Mouse (Mus musculus) liver, adult 2 months (tissue): ENCODE results near the gene Cep97. TPM values are rescaled to one million over a fixed set of nuclear protein-coding genes. Genes with fewer than 3 reads are reported as not detected.

Experiments
- DNase-seq: peaks from one replicate; pipeline ENCODE4 v3.0.0-alpha.2; 2011; ENCODE audit warnings: low read depth, low spot score; ENCODE audit errors: extremely low read depth
- H3K27ac ChIP-seq: fragments of 200-500 bp; replicated peaks from 2 replicates; pipeline ENCODE4 v1.5.1; 2012; ENCODE audit warnings: low read depth, mild to moderate bottlenecking, control low read depth, inconsistent platforms, low read length; ENCODE audit not compliant: insufficient read depth
- H3K27me3 ChIP-seq: fragments of 200-500 bp; 2 replicates; pipeline ENCODE4 v1.6.1; 2012; ENCODE audit warnings: mild to moderate bottlenecking, moderate library complexity, low read length, inconsistent platforms; ENCODE audit not compliant: control insufficient read depth, insufficient read depth
- H3K36me3 ChIP-seq: fragments of 200-500 bp; 2 replicates; pipeline ENCODE4 v1.6.1; 2012; ENCODE audit warnings: low read length, inconsistent platforms; ENCODE audit not compliant: control insufficient read depth, insufficient read depth
- H3K4me1 ChIP-seq: fragments of 200-500 bp; 2 replicates; pipeline ENCODE4 v1.6.1; 2011; ENCODE audit warnings: low read length; ENCODE audit not compliant: control insufficient read depth, insufficient read depth
- H3K4me3 ChIP-seq: fragments of 200-500 bp; 2 replicates; pipeline ENCODE4 v1.5.1; 2011; ENCODE audit warnings: low read depth, mild to moderate bottlenecking, control low read depth, low read length, moderate library complexity; ENCODE audit not compliant: insufficient read depth
- H3K79me2 ChIP-seq: fragments of 200-500 bp; 2 replicates; pipeline ENCODE4 v1.6.1; 2012; ENCODE audit warnings: inconsistent platforms, mild to moderate bottlenecking, low read length, moderate library complexity; ENCODE audit not compliant: control insufficient read depth, insufficient read depth
- H3K9ac ChIP-seq: fragments of 200-500 bp; 2 replicates; pipeline ENCODE4 v1.6.1; 2012; ENCODE audit warnings: low read depth, mild to moderate bottlenecking, control low read depth, inconsistent platforms, low read length
- CTCF ChIP-seq: fragments of 200-500 bp; IDR thresholded peaks from 2 replicates; pipeline ENCODE4 v1.5.1; 2011; ENCODE audit warnings: low read depth, low read length, control low read depth
- POLR2A ChIP-seq: fragments of 200-500 bp; IDR thresholded peaks from 2 replicates; pipeline ENCODE4 v1.6.1; 2011; ENCODE audit warnings: low read length, control low read depth; ENCODE audit not compliant: insufficient read depth; ENCODE audit errors: extremely low read depth
- WGBS: fragments of 180-500 bp; shearing (Covaris S2); methylation state at CpG from one replicate; pipeline ENCODE4 v1.1.7; 2018; 5-methylcytosine and 5-hydroxymethylcytosine counted together
- polyA plus RNA-seq: library from polyadenylated mRNA; depleted of rRNA; stranded (reverse); fragments of >200 nt; gene quantifications from 2 replicates; pipeline ENCODE4 v1.2.3, GENCODE M21; 2012; rRNA removed
- total RNA-seq: library from RNA; depleted of rRNA; stranded (reverse); fragments of >200 nt; gene quantifications from 2 replicates; pipeline ENCODE4 v1.2.3, GENCODE M21; 2014; rRNA removed

Cep97 gene
- total and polyA plus RNA-seq, 2 experiments = 0.39 to 1.7 TPM

DNA sequence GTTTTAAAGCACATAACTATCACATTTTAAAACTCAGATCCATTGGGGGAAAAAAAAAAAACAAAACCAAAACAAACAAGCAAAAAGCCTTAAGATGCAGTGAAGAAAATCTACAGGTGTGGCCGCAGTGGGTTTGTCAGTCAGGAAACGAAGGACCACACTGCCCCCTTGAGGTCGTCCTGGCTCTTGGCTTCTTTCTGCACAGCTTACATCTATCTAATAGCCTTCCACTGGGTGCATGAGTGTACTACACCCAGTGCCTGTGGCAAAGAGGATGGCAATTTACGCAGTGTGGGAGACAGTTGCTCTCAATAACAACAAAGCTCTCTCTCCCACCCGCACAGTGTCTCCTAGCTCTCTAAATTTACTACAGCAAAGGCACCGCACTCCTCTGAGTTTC lies 76.2 kb downstream of the Cep97 start:
- H3K27me3 ChIP-seq = no peaks in the 10 kb centered on the region
- H3K79me2 ChIP-seq = no peaks in the 10 kb centered on the region
- 61% methylated on average over 6 of the region's 6 CpGs for WGBS
- peak; percentile 56 for DNase-seq
- no peak overlapping the region for H3K9ac ChIP-seq
- H3K4me1 ChIP-seq = peaks cover 2% of the 10 kb centered on the region; the same call in 1 of the 2 replicates
- no peaks in the 10 kb centered on the region for H3K36me3 ChIP-seq
- no peak overlapping the region for H3K4me3 ChIP-seq
- peak; percentile 84 for TF ChIP-seq CTCF
- TF ChIP-seq POLR2A = no peak
- no peak overlapping the region for H3K27ac ChIP-seq

DNA sequence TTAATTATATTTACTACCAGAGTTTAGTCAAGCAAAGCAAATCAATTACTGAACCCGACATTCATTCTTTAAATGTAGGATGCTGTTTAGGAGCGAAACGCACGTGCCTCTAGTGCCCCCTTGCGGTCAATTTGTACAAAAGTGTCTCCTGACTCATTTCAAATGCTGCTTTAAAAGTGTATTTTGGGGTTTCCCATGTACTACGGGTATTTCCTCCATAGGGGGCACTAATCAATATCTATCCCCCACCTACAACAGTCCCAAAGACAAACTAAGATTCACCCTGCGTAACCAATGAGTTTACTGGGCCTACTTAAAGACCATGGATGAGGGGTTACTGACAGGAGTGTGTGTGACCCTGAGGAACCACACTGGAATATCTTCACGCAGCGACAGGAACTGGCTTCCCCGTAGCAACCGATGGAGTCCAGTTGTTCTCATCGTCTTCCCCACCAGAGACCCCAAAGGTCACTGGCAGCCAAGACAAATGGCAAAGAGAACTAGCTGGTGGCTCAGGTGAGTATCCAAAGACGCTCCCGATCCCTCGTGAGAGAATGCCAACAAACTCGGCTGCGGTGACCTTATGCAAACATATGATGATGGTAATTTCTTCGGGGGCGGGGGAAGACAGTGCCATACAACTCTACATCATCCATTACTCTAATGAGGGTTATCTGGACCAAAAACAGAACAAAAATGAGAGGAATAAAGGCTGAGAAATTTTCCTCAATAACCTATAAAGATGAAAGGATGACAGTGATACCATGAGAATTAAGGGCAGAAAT lies 81.5 kb downstream of the Cep97 start:
- Histone ChIP-seq H3K79me2 (no peaks in the 10 kb centered on the region), H3K4me3 (no peak overlapping the region), H3K36me3 (no peaks in the 10 kb centered on the region), H3K9ac (no peak overlapping the region), H3K27me3 (no peaks in the 10 kb centered on the region), H3K27ac (no peak overlapping the region), H3K4me1 (no peaks in the 10 kb centered on the region)
- peak; percentile 67 for DNase-seq
- TF ChIP-seq CTCF (peak; percentile 70), POLR2A (no peak)
- 41% methylated on average over 19 of the region's 19 CpGs for WGBS

DNA sequence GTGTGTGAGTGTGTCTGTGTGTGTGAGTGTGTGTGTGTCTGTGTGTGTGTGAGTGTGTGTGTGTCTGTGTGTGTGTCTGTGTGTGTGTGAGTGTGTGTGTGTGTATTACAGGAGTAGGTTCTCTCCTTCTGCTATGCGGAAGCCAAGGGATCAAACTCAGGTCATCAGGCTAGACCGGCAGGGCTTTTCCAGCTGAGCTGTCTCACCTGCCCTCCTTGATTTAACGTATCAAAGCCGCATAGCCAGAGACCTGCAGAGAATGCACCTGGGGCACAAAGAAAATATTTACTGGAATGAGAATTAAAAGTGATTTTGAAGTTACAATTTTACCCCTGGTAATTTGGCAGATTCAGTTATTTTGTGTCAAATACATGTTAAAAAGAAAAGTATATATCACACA lies 82.1 kb downstream of the Cep97 start:
- H3K79me2 ChIP-seq = no peaks in the 10 kb centered on the region
- H3K36me3 ChIP-seq = no peaks in the 10 kb centered on the region
- no peak overlapping the region for H3K27ac ChIP-seq
- H3K4me3 ChIP-seq = no peak overlapping the region
- no peaks in the 10 kb centered on the region for H3K4me1 ChIP-seq
- H3K9ac ChIP-seq = no peak overlapping the region
- TF ChIP-seq CTCF (no peak), POLR2A (no peak)
- H3K27me3 ChIP-seq = no peaks in the 10 kb centered on the region
- WGBS = 48% methylated on average over 4 of the region's 4 CpGs
- DNase-seq = no peak

DNA sequence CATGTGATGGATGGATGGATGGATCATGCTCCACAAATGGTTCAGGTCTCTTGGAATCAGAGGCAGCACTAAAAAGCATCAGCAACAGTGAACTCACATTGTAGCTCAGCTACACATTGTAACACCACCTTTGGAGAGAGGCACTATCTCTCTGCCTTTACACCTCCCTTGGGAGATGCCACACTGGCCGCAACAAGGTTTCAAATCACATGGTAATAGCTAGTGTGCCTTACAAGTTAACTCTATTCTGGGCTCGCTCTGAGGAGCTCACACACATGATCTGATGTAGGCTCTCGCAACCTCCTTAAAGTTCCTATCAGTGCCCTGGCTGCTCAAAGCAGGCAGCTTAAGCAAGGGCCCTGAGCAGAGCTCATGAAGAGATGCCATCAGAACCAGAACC lies 84.2 kb downstream of the Cep97 start:
- Histone ChIP-seq H3K9ac (no peak overlapping the region), H3K79me2 (no peaks in the 10 kb centered on the region), H3K4me1 (no peaks in the 10 kb centered on the region), H3K4me3 (no peak overlapping the region), H3K27ac (no peak overlapping the region), H3K36me3 (no peaks in the 10 kb centered on the region), H3K27me3 (no peaks in the 10 kb centered on the region)
- DNase-seq = no peak
- TF ChIP-seq POLR2A (no peak), CTCF (no peak)
- 98% methylated on average over 3 of the region's 3 CpGs for WGBS

Other genes starting within 250 kb of the Cep97 start
- gene Nfkbiz, start 96.0 kb downstream of the Cep97 start, total RNA-seq = 3.7 and 4.2 TPM in 2 replicates
- gene Nfkbiz, start 96.0 kb downstream of the Cep97 start, polyA plus RNA-seq = 4.1 and 4.5 TPM in 2 replicates
- 0.34 and 0.37 TPM in 2 replicates for gene Nxpe3, start 39.6 kb downstream of the Cep97 start, total RNA-seq
- 0.06 and 0.12 TPM in 2 replicates for gene Nxpe3, start 39.6 kb downstream of the Cep97 start, polyA plus RNA-seq
- 178 and 222 TPM in 2 replicates for gene Rpl24, start 31.4 kb upstream of the Cep97 start, total RNA-seq
- gene Rpl24, start 31.4 kb upstream of the Cep97 start, polyA plus RNA-seq = 95.2 and 103 TPM in 2 replicates
- gene Zbtb11, start 39.0 kb upstream of the Cep97 start, total RNA-seq = 8.6 and 9.9 TPM in 2 replicates
- gene Zbtb11, start 39.0 kb upstream of the Cep97 start, polyA plus RNA-seq = 2.0 and 2.8 TPM in 2 replicates
- gene Pcnp, start 94.9 kb upstream of the Cep97 start, total RNA-seq = 55.8 and 67.7 TPM in 2 replicates
- 8.7 and 11.6 TPM in 2 replicates for gene Pcnp, start 94.9 kb upstream of the Cep97 start, polyA plus RNA-seq
- 9.7 and 10.5 TPM in 2 replicates for gene Trmt10c, start 103.0 kb upstream of the Cep97 start, total RNA-seq
- 3.7 and 3.8 TPM in 2 replicates for gene Trmt10c, start 103.0 kb upstream of the Cep97 start, polyA plus RNA-seq
- gene Senp7, start 113.5 kb upstream of the Cep97 start, total RNA-seq = 6.7 and 6.9 TPM in 2 replicates
- gene Senp7, start 113.5 kb upstream of the Cep97 start, polyA plus RNA-seq = 1.2 and 1.3 TPM in 2 replicates